Mouse (Mus musculus): ENCODE measurements at regions not wholly inside any gene's neighbourhood (a gene's known extent, or its start where the extent isn't known, plus 50 kb on each side); places are given as distances from the start of the nearest gene placed in this dataset.

- CTCF ChIA-PET = interaction anchor here (1.3 kb wide), 1 partner anchor 9 kb away, joined by 3 read pairs; no protein-coding TSS in a partner anchor
Measured at GRCm38 (mm10) chr2:109504906-109505305, 169.6 kb upstream of the Bdnf start.

GRCm38 (mm10) chr2:109510070-109510979, 164.2 kb upstream of the Bdnf start:
- DNase-seq (ENCODE audit: low read depth, low spot score) (peak; percentile 70), ATAC-seq (peak; percentile 91)
- POLR2A ChIA-PET = no interaction called here
- in situ Hi-C loops (cut with MboI; ENCODE audit: low pct_unique_long_range_greater_than_20kb) = no loop called here
- no peak for TF ChIP-seq CTCF (IDR thresholded peaks at IDR 0.05)
- CTCF ChIA-PET = interaction anchor here (0.6 kb wide), 1 partner anchor 578 kb away, joined by 3 read pairs; no protein-coding TSS in a partner anchor
- no peaks in the 10 kb centered on the region for H3K27me3 ChIP-seq

More at GRCm38 (mm10) chr2:109504906-109505305, 169.6 kb upstream of the Bdnf start:
- no peak for DNase-seq (ENCODE audit: low read depth, low spot score)
- POLR2A ChIA-PET = no interaction called here
- H3K27me3 ChIP-seq = no peaks in the 10 kb centered on the region
- TF ChIP-seq CTCF (IDR thresholded peaks at IDR 0.05) = no peak
- no peak for ATAC-seq
- in situ Hi-C loops (cut with MboI; ENCODE audit: low pct_unique_long_range_greater_than_20kb) = no loop called here

DNA sequence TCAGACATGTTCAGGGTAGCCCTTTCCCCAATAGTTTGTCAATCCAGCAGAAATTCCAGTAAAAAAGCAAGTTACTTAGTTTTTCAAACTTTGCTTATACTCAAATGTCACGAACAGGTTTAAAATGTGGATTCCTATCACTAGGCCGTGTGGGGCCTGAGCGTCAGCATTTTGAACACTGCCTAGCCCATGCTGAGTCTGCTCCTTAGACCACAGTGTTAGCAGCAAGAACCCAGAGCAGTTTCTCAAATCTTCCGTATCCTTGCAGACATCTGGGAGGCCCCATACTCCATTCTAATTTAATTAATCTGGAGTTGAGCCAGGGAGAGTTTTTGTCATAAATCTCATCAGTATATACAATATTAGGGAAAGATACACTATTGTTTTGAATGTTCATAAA, 163.4 kb upstream of the Bdnf start:
- H3K27me3 ChIP-seq = no peaks in the 10 kb centered on the region
- CTCF ChIA-PET = no interaction called here
- TF ChIP-seq CTCF (IDR thresholded peaks at IDR 0.05) = no peak
- in situ Hi-C loops (cut with MboI; ENCODE audit: low pct_unique_long_range_greater_than_20kb) = no loop called here
- DNase-seq (ENCODE audit: low read depth, low spot score) (no peak), ATAC-seq (no peak)
- POLR2A ChIA-PET = no interaction called here

DNA sequence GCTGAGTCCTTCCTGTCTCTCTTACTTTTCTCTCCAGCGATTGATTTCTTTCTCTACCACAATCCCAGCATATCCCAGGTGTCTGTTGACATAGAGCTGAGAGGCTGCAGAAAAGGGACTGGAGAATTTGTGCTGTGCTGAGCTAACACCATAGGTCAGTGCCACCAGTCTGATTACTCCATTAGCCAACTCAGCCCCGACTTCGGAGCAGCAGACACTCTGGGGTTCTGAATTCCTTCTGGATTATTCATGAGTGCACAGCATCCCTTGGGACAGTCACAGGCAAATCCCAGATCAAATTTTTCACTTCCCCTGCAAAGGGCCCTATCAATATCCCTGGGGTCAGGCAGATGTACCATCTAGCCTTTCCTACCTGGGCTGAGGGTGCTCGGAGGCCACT, 155.2 kb upstream of the Bdnf start:
- H3K27me3 ChIP-seq = no peaks in the 10 kb centered on the region
- DNase-seq (ENCODE audit: low read depth, low spot score) (no peak), ATAC-seq (no peak)
- in situ Hi-C loops (cut with MboI; ENCODE audit: low pct_unique_long_range_greater_than_20kb) = no loop called here
- POLR2A ChIA-PET = no interaction called here
- CTCF ChIA-PET = no interaction called here
- TF ChIP-seq CTCF (IDR thresholded peaks at IDR 0.05) = no peak

- ChIA-PET POLR2A (no interaction called here), CTCF (interaction anchor here (1.3 kb wide), 1 partner anchor 20 kb away, joined by 3 read pairs; no protein-coding TSS in a partner anchor)
- TF ChIP-seq CTCF (IDR thresholded peaks at IDR 0.05) = no peak
- no peaks in the 10 kb centered on the region for H3K27me3 ChIP-seq
- in situ Hi-C loops (cut with MboI; ENCODE audit: low pct_unique_long_range_greater_than_20kb) = no loop called here
- no peak for DNase-seq (ENCODE audit: low read depth, low spot score)
- ATAC-seq = no peak
Measured at GRCm38 (mm10) chr2:109520471-109520870, 154.0 kb upstream of the Bdnf start.

DNA sequence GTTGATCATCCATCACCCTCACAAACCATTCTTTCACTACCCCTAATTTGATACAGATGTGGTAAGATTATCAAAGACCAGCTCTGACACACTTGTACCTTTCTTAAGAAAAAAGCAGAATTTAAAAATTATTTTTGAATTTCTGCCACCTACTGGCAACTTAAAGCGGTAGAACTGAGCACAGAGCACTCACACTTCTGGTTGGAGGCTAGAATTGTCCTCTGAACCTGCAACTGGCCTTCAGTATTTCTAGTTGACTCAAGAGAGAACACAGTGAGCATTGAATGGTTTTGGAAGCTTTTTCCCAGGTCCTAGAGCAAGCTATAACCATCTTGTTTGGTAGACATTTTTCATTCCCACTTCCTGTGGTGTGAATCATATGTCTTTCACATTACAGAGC, 135.0 kb upstream of the Bdnf start:
- H3K27me3 ChIP-seq = no peaks in the 10 kb centered on the region
- in situ Hi-C loops (cut with MboI; ENCODE audit: low pct_unique_long_range_greater_than_20kb) = loop anchor here (25.0 kb wide), 1 partner anchor 852 kb away; no protein-coding TSS in a partner anchor
- no peak for ATAC-seq
- ChIA-PET CTCF (interaction anchor here (1.2 to 1.4 kb wide), 2 partner anchors 9 to 19 kb away, joined by 3 to 5 read pairs; no protein-coding TSS in a partner anchor), POLR2A (no interaction called here)
- peak; percentile 66 for TF ChIP-seq CTCF (IDR thresholded peaks at IDR 0.05)
- no peak for DNase-seq (ENCODE audit: low read depth, low spot score)

DNA sequence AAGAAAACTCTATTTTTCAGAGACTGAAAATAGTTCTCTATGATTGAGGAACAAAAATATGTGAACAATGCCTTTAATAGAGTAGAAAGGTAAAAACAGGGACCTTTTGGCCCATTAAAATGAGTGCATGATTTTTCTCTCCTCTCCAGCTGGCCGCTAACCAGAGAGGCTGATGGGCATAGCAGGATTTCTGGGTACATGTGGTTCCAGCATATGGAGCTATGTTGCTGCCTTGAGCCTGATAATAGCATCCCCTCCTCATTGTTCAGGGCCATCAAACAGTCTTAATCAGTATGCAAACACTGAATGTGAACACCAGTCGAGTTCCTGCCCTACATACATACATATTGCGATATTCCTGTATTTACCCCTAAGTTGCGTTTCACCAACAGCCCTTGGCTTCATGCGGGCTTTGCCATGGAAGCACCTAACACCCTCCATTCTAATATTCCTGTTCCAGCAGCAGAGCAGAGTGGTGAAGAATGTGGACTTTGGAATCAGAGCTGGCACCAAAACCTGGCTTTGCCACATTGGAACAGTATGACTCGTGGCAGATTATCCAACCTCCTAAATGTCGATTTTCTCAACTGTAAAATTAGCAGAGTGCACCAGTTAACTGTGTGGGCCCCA, 127.9 kb upstream of the Bdnf start:
- ChIA-PET CTCF (interaction anchor here (0.9 to 1.3 kb wide), 2 partner anchors 14 to 15 kb away, joined by 3 read pairs; no protein-coding TSS in a partner anchor), POLR2A (no interaction called here)
- TF ChIP-seq CTCF (IDR thresholded peaks at IDR 0.05) = no peak
- DNase-seq (ENCODE audit: low read depth, low spot score) (no peak), ATAC-seq (no peak)
- no peaks in the 10 kb centered on the region for H3K27me3 ChIP-seq
- in situ Hi-C loops (cut with MboI; ENCODE audit: low pct_unique_long_range_greater_than_20kb) = loop anchor here (25.0 kb wide), 1 partner anchor 859 kb away; no protein-coding TSS in a partner anchor

GRCm38 (mm10) chr2:109554644-109555043, 119.9 kb upstream of the Bdnf start:
- no peak for TF ChIP-seq CTCF (IDR thresholded peaks at IDR 0.05)
- ChIA-PET POLR2A (no interaction called here), CTCF (no interaction called here)
- in situ Hi-C loops (cut with MboI; ENCODE audit: low pct_unique_long_range_greater_than_20kb) = no loop called here
- no peak for DNase-seq (ENCODE audit: low read depth, low spot score)
- no peaks in the 10 kb centered on the region for H3K27me3 ChIP-seq
- ATAC-seq = no peak

DNA sequence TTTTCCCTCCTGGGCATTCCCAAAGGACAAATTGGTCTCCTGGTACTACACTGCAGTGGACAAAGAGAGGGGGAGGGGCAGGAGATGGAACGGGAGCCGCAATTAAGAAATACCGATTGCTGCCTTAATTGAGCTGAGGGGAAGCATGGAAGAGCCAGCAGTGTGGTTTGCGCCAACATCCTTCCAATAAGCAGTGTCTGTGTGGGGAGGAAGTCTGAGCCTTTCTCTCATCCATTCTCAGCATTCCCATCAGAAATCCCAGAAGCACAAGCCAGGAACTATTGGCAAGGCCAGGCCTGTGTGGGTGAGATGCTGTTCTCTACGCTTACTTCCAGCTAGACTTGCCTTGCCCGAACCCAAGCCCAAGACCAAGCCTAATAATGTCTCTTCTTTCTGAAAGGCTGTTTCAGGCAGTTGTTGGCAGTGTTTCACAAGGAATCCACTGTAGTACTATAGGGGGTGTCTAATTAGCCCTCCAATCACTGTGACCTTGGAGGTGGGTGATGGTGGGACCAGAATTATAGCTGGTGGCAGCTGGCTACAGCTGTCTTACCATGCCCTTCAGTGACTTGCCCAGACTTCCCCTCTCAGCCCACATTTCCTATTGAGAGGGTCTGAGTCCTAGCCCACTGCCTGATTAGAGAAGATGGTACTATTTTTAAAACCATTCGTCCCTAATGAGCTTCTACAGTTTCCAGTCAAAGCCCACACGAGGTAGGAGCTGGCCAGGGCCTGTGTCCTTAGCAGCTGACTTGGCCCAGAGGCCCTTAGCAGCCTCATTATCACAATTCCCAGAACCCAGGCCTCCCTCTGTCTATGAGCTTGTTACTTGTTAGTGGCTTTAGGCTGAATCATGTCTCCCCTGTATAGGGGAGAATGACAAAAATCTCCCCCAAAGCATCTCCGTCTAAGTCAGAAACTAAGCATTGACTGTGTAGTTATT, 115.1 kb upstream of the Bdnf start:
- no peak for ATAC-seq
- CTCF ChIA-PET = no interaction called here
- H3K27me3 ChIP-seq = no peaks in the 10 kb centered on the region
- in situ Hi-C loops (cut with MboI; ENCODE audit: low pct_unique_long_range_greater_than_20kb) = no loop called here
- no peak for DNase-seq (ENCODE audit: low read depth, low spot score)
- TF ChIP-seq CTCF (IDR thresholded peaks at IDR 0.05) = no peak
- POLR2A ChIA-PET = no interaction called here

GRCm38 (mm10) chr2:109562996-109563395, 111.5 kb upstream of the Bdnf start:
- POLR2A ChIA-PET = no interaction called here
- no peak for TF ChIP-seq CTCF (IDR thresholded peaks at IDR 0.05)
- DNase-seq (ENCODE audit: low read depth, low spot score) = no peak
- ATAC-seq = no peak
- in situ Hi-C loops (cut with MboI; ENCODE audit: low pct_unique_long_range_greater_than_20kb) = no loop called here
- CTCF ChIA-PET = no interaction called here
- H3K27me3 ChIP-seq = no peaks in the 10 kb centered on the region

Data from Patski (cell line).